Mouse (Mus musculus) forebrain, postnatal 0 days (tissue): ENCODE data around the gene Tmem222. TPM values are rescaled to one million over a fixed set of nuclear protein-coding genes. Genes with fewer than 3 reads are reported as not detected.

Experiments used
- ATAC-seq: fragments of 200-750 bp; cut with Nextera tagmentation; 2 replicates; pipeline ENCODE4 v1.8.0; 2017; ENCODE audit warnings: mild to moderate bottlenecking, moderate library complexity
- DNase-seq: peaks from one replicate; pipeline ENCODE4 v3.0.0-alpha.2; 2015
- H3K27ac ChIP-seq: fragments of 300-500 bp; sonication (generic); 2 replicates; pipeline ENCODE4 v1.5.1; 2014; ENCODE audit warnings: low read depth, mild to moderate bottlenecking, antibody characterized with exemption, low read length, moderate library complexity, mixed read lengths
- H3K27me3 ChIP-seq: fragments of 300-500 bp; sonication (generic); 2 replicates; pipeline ENCODE4 v1.6.1; 2014; ENCODE audit warnings: mild to moderate bottlenecking, low read length, mixed read lengths; ENCODE audit not compliant: insufficient read depth
- H3K36me3 ChIP-seq: fragments of 300-500 bp; sonication (generic); 2 replicates; pipeline ENCODE4 v1.6.1; 2014; ENCODE audit warnings: mild to moderate bottlenecking, moderate library complexity; ENCODE audit not compliant: insufficient read depth
- H3K4me1 ChIP-seq: fragments of 300-500 bp; sonication (generic); 2 replicates; pipeline ENCODE4 v1.6.1; 2014; ENCODE audit warnings: antibody characterized with exemption; ENCODE audit not compliant: insufficient read depth
- H3K4me2 ChIP-seq: fragments of 300-500 bp; sonication (generic); 2 replicates; pipeline ENCODE4 v1.6.1; 2014; ENCODE audit warnings: low read depth, mild to moderate bottlenecking, moderate library complexity
- H3K4me3 ChIP-seq: fragments of 300-500 bp; sonication (generic); 2 replicates; pipeline ENCODE4 v1.5.1; 2014; ENCODE audit warnings: low read depth, low read length, mixed read lengths
- H3K9ac ChIP-seq: fragments of 300-500 bp; sonication (generic); 2 replicates; pipeline ENCODE4 v1.6.1; 2014; ENCODE audit warnings: mild to moderate bottlenecking
- H3K9me3 ChIP-seq: fragments of 300-500 bp; sonication (generic); 2 replicates; pipeline ENCODE4 v1.6.1; 2016; ENCODE audit warnings: low read length
- CTCF ChIP-seq: sonication (generic); IDR thresholded peaks from 2 replicates; pipeline ENCODE4 v1.5.1; 2016; ENCODE audit warnings: antibody characterized with exemption, control low read depth, low read depth
- WGBS: fragments of 180-500 bp; shearing (Covaris S2); extraction: QIAGEN DNeasy Blood & Tissue Kit; methylation state at CpG from one replicate; pipeline ENCODE4 v1.1.7; 2014; 5-methylcytosine and 5-hydroxymethylcytosine counted together
- polyA plus RNA-seq: library from polyadenylated mRNA; unstranded; fragments of >200 nt; fragmentation: Nextera tagmentation; extraction: Ambion mirVana; gene quantifications from 2 replicates; pipeline ENCODE4 v1.2.1, GENCODE M21; 2015
- total RNA-seq: library from RNA; depleted of rRNA; stranded (reverse); fragments of >200 nt; gene quantifications from 2 replicates; pipeline ENCODE4 v1.2.3, GENCODE M21; 2014; rRNA removed

Gene Tmem222
- 108 and 125 TPM in 2 replicates for total RNA-seq
- 146 and 157 TPM in 2 replicates for polyA plus RNA-seq

DNA sequence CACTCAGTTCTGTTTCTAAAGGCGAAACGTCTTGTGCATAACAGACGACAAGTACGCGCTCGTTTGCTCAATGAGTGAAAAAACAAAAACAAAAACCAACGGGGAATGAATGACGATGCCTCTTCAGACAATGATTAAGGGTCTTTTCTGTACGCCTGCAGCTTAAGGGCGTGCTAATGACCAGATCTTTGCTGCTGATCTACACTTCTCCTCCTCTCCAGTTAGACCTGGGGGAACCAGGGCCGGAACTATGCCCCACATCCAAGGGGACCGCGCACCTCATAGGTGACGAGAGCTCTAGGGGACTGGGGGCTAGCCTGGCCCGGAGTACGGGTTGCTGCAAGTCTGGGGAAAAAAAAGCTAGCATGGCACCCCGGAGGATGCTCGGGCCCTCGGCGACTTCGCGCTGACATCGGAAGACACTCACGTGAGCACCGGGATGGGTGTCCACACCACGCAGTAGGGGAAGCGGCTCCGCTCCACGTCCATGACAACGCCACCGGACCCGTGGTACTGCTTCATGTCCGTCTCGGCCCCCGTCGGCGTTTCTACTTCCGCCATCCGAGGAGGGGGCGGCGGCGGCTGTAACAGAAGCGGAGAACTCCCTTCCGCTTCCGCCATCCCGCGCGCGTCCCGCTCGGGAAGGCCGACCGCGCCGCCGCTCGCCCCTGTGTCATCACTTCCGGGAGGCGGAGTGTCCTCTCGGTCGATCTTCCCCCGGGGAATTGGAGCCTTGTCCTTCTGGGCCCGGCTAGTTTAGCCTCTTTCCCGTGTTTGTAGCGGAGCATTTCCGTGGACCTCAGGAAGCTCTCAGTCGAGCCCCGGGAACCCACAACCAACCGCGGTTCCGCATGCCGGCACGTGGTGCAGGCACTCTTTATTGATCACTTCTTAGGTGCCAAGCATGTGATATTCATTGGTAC, at the start of gene Tmem222:
Gene Tmem222 (minus strand): TSS at position 689 of the 923 bp plus-strand sequence.
- Histone ChIP-seq H3K27ac (peak within 1 kb of the TSS; percentile 90), H3K4me2 (peak within 1 kb of the TSS; percentile 50), H3K9ac (peak within 1 kb of the TSS; percentile 81), H3K27me3 (no peaks in the 10 kb centered on the region), H3K36me3 (peaks cover 5% of the 10 kb centered on the region; the same call in 1 of the 2 replicates), H3K9me3 (no peaks in the 10 kb centered on the region), H3K4me1 (peaks cover 17% of the 10 kb centered on the region), H3K4me3 (peak within 1 kb of the TSS; percentile 72)
- no peak for TF ChIP-seq CTCF
- under 1% methylated on average over 73 of the region's 73 CpGs for WGBS
- ATAC-seq (peak; percentile 95), DNase-seq (peak; percentile 97)

DNA sequence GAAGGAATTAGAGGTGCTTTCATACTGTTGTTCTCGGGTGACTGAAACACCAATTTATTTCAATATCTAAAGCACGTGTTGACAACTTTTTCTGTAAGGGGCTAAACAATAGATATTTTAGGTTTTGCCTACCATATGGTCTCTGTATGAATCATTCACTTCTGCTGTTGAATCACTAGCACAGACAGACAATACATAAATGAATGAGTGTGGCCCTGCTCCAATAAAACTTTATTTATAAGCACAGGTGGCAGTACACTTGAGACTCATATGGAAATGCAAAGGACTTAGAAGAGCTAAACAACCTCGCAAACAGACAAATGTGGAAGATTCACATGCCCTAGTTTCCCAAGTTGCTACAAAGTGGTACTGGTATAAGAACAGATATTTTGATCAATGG, 42.1 kb upstream of the Tmem222 start:
- H3K9ac ChIP-seq = no peak overlapping the region
- no peaks in the 10 kb centered on the region for H3K4me1 ChIP-seq
- TF ChIP-seq CTCF = no peak
- H3K27me3 ChIP-seq = no peaks in the 10 kb centered on the region
- H3K9me3 ChIP-seq = no peaks in the 10 kb centered on the region
- no peak overlapping the region for H3K4me2 ChIP-seq
- DNase-seq (no peak), ATAC-seq (no peak)
- 80% methylated on average over 3 of the region's 3 CpGs for WGBS
- no peak overlapping the region for H3K27ac ChIP-seq
- H3K4me3 ChIP-seq = no peak overlapping the region
- H3K36me3 ChIP-seq = peaks cover 8% of the 10 kb centered on the region; the same call in 1 of the 2 replicates

DNA sequence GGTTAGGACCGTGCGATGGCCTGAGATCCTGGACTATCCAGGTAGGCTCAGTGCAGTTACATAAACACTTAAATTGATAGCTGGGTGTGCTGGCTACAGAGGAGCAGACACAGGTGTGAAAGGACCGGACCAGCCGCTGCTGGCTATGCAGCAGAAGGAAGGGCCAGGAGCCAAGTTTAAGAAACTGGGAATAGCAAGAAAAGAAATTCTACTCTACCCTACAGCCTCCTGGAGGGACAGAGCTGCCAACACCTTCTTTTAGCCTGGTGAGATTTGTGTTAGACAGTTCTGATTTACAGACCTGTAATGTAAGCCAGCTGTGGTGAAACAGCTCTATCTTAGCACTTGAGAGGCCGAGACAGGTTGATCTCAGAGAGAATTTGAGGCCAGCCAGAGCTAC, 38.4 kb upstream of the Tmem222 start:
- H3K4me2 ChIP-seq = no peak overlapping the region
- no peak overlapping the region for H3K27ac ChIP-seq
- H3K36me3 ChIP-seq = peaks cover 15% of the 10 kb centered on the region; the same call in 1 of the 2 replicates
- no peak overlapping the region for H3K4me3 ChIP-seq
- H3K9ac ChIP-seq = no peak overlapping the region
- H3K4me1 ChIP-seq = no peaks in the 10 kb centered on the region
- no peaks in the 10 kb centered on the region for H3K27me3 ChIP-seq
- DNase-seq (no peak), ATAC-seq (no peak)
- WGBS = 95% methylated on average over 5 of the region's 5 CpGs
- H3K9me3 ChIP-seq = no peaks in the 10 kb centered on the region
- TF ChIP-seq CTCF = no peak

DNA sequence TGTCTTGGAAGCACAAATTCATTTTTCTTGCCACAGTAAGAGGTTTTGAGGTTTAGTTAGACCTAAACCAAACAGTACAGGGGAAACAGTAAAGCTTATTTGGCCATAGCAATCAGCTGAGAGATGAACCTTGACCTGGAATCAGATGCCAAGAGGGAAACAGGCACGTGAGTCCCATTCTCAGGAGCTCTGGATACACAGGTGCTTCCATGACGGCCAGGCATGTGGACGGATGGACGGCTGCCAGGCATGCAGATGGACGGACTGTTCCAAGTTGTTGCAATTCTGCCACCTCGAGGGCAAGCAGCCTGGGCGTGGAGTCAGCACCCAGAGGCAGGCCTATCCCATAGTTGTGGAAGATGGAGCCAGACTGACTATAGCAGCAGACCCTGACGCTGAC, 37.3 kb upstream of the Tmem222 start:
- ATAC-seq = no peak
- H3K4me3 ChIP-seq = no peak overlapping the region
- H3K4me1 ChIP-seq = no peaks in the 10 kb centered on the region
- no peak overlapping the region for H3K27ac ChIP-seq
- TF ChIP-seq CTCF = no peak
- no peak for DNase-seq
- H3K4me2 ChIP-seq = no peak overlapping the region
- 65% methylated on average over 8 of the region's 8 CpGs for WGBS
- H3K9ac ChIP-seq = no peak overlapping the region
- H3K36me3 ChIP-seq = peaks cover 15% of the 10 kb centered on the region; the same call in 1 of the 2 replicates
- H3K9me3 ChIP-seq = no peaks in the 10 kb centered on the region
- no peaks in the 10 kb centered on the region for H3K27me3 ChIP-seq

DNA sequence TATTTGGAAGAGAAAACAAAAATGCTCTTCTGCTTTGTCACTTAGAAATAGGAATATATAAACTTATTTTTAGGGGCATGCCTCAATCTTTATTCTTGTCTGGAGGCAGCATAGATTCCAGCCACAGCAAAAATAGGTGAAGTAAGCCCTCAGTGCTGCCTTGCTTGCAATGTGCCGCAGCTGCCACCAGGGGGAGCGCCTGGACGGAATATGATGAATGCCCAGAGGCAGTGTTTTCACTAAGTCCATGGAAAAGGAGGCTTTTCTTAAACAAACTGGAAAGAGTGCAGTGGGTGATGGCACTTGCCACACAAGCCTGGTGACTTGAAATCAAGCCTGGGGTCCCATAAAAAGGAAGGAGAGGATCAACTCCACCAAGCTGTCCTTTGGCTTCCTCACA, 32.4 kb upstream of the Tmem222 start:
- H3K9ac ChIP-seq = no peak overlapping the region
- DNase-seq (peak; percentile 90), ATAC-seq (peak; percentile 48; the same call in 1 of the 2 replicates)
- no peaks in the 10 kb centered on the region for H3K9me3 ChIP-seq
- peaks cover 19% of the 10 kb centered on the region for H3K36me3 ChIP-seq
- peak; percentile 98 for TF ChIP-seq CTCF
- no peaks in the 10 kb centered on the region for H3K27me3 ChIP-seq
- no peak overlapping the region for H3K4me3 ChIP-seq
- H3K4me1 ChIP-seq = no peaks in the 10 kb centered on the region
- 1% methylated on average over 3 of the region's 3 CpGs for WGBS
- no peak overlapping the region for H3K4me2 ChIP-seq
- no peak overlapping the region for H3K27ac ChIP-seq

DNA sequence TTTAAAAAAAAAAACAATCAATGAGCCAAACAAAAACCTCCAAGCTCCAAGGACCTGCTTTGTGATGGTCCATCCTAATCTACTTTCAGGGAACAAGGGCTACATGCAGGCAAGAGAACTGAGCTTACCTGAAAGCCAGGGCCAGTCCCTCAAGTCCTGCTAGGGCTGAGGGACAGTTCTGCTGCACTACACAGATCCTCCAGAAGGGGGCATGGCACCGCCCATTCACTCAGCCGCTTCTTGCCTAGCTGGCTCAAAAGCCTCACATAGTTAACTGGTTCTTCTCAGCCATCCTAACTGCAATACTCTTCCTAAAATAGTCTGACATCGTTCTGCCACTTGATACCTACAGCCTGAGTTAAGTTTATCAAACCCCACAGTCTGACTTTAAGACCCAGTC, 29.7 kb upstream of the Tmem222 start:
- Histone ChIP-seq H3K9ac (no peak overlapping the region), H3K4me1 (no peaks in the 10 kb centered on the region), H3K36me3 (peaks cover 27% of the 10 kb centered on the region), H3K27me3 (no peaks in the 10 kb centered on the region), H3K27ac (no peak overlapping the region), H3K4me2 (no peak overlapping the region), H3K9me3 (no peaks in the 10 kb centered on the region), H3K4me3 (no peak overlapping the region)
- ATAC-seq (no peak), DNase-seq (peak; percentile 50)
- WGBS = 40% methylated on average over 3 of the region's 3 CpGs
- peak; percentile 70 for TF ChIP-seq CTCF

DNA sequence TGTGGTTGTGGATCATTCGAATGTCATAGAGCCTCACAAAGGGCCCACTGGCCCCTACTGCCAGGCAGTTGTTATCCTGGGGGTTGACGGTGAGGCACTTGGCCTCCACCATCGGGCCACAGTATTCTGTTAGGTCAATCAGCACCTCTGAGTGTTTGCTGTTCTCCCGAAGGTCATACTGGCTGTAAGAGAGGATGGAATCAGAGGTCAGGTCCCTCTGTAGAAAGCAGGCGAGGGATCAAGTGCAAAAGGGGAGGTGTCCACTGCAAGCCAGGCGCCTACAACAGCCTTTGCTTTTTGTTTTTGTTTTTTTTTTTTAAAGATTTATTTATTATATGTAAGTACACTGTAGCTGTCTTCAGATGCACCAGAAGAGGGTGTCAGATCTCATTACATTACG, 28.2 kb upstream of the Tmem222 start:
- Histone ChIP-seq H3K4me2 (no peak overlapping the region), H3K9ac (no peak overlapping the region), H3K27ac (no peak overlapping the region), H3K9me3 (no peaks in the 10 kb centered on the region), H3K27me3 (no peaks in the 10 kb centered on the region), H3K36me3 (peaks cover 32% of the 10 kb centered on the region), H3K4me3 (no peak overlapping the region), H3K4me1 (no peaks in the 10 kb centered on the region)
- ATAC-seq = no peak
- TF ChIP-seq CTCF = no peak
- WGBS = 94% methylated on average over 7 of the region's 7 CpGs
- no peak for DNase-seq
